Mouse (Mus musculus): Measurements from ENCODE around the gene Tnrc18. TPM values are rescaled to one million over a fixed set of nuclear protein-coding genes. Genes with fewer than 3 reads are reported as not detected.

Tnrc18 gene
- polyA plus RNA-seq, 1 experiment = 48.6 TPM

DNA sequence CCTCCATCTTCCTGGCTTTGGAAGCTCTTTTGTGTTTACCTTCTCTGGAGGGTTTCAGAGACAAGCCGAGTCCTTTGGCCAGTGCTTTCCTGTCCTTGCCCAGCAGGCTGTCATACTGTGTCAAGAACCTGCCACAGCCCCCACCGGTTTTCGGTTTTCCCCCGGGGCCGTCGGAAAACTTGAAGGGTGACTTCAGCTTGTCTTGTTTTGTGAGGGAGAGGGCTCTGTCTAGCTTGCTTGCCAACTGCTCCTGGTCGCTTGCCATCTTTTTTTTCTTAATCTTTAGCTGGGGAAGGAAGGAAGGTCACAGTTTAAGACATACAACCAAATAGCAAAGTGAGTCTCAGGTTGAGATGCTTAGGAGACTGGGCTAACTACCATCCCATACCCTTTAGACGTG lies 57.7 kb downstream of the Tnrc18 start:
- H3K36me3 ChIP-seq (ENCODE audit: control insufficient read depth, insufficient read depth, low read length) = peaks cover 43% of the 10 kb centered on the region

DNA sequence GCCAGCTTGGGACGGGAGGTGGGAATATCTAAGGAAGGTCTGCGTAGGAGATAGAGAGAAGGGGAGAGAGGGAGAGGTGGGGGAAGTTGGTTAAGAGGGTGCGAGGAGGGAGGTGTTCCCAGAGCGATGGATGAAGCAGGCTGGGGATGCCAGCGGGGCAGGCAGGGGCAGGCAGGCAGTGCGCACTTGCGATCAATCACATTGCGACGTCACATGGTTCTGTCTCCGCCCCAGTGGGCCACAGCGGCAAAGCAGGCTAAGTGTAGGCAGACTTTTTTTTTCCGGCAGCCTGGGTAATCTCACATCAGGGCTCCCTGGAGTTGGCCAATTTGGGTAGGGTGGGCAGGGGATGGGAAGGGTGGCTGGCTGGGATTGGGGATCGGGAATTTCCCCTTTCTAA lies 65.2 kb downstream of the Tnrc18 start:
- H3K4me3 ChIP-seq (ENCODE audit: control insufficient read depth, insufficient read depth, low read length) = no peak overlapping the region
- no peaks in the 10 kb centered on the region for H3K27me3 ChIP-seq (ENCODE audit: control insufficient read depth, insufficient read depth, low read length)
- TF ChIP-seq CTCF (IDR thresholded peaks at IDR 0.05; ENCODE audit: borderline replicate concordance, control insufficient read depth, extremely low read depth, insufficient read depth, low read length, poor library complexity) (no peak), POLR2A (IDR thresholded peaks at IDR 0.05; ENCODE audit: control insufficient read depth, extremely low read depth, insufficient read depth, low read length, poor library complexity) (no peak)
- 91% methylated on average over 13 of the region's 13 CpGs for WGBS
- peaks cover 14% of the 10 kb centered on the region; the same call in 1 of the 2 replicates for H3K36me3 ChIP-seq (ENCODE audit: control insufficient read depth, insufficient read depth, low read length)
- DNase-seq = no peak
- H3K4me1 ChIP-seq (replicated peaks; ENCODE audit: control insufficient read depth, insufficient read depth, low read length) = no peaks in the 10 kb centered on the region
- H3K27ac ChIP-seq (ENCODE audit: control insufficient read depth, insufficient read depth, low read length) = no peak overlapping the region

More for the DNA sequence above, 57.7 kb downstream of the Tnrc18 start:
- no peak overlapping the region for H3K27ac ChIP-seq (ENCODE audit: control insufficient read depth, insufficient read depth, low read length)
- no peak for TF ChIP-seq CTCF (IDR thresholded peaks at IDR 0.05; ENCODE audit: borderline replicate concordance, control insufficient read depth, extremely low read depth, insufficient read depth, low read length, poor library complexity)
- no peak for TF ChIP-seq POLR2A (IDR thresholded peaks at IDR 0.05; ENCODE audit: control insufficient read depth, extremely low read depth, insufficient read depth, low read length, poor library complexity)
- WGBS = 96% methylated on average over 8 of the region's 8 CpGs
- H3K4me1 ChIP-seq (replicated peaks; ENCODE audit: control insufficient read depth, insufficient read depth, low read length) = no peaks in the 10 kb centered on the region
- H3K27me3 ChIP-seq (ENCODE audit: control insufficient read depth, insufficient read depth, low read length) = no peaks in the 10 kb centered on the region
- DNase-seq = no peak
- no peak overlapping the region for H3K4me3 ChIP-seq (ENCODE audit: control insufficient read depth, insufficient read depth, low read length)

DNA sequence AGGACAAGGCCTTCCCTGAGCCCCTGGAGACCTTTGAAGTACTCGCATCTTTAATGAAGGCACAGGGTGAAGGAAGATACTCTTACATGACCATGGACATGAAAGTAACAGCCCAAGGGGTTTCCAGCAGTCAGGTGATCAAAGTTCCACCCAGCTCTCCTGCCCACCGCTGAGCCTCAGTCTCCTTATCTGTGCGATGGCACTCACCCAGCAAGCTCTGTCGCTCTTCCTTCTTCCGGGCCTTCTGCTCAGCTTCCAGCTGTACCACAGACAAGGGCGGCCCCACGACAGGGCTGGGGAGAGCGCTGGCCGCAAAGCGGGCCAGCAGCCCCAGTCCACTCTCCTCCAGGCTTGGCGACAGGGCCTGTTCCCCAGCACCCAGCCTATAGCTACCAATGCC lies 67.3 kb downstream of the Tnrc18 start:
- no peak overlapping the region for H3K4me3 ChIP-seq (ENCODE audit: control insufficient read depth, insufficient read depth, low read length)
- no peak for DNase-seq
- H3K36me3 ChIP-seq (ENCODE audit: control insufficient read depth, insufficient read depth, low read length) = peaks cover 14% of the 10 kb centered on the region; the same call in 1 of the 2 replicates
- 98% methylated on average over 11 of the region's 11 CpGs for WGBS
- H3K4me1 ChIP-seq (replicated peaks; ENCODE audit: control insufficient read depth, insufficient read depth, low read length) = no peaks in the 10 kb centered on the region
- no peaks in the 10 kb centered on the region for H3K27me3 ChIP-seq (ENCODE audit: control insufficient read depth, insufficient read depth, low read length)
- TF ChIP-seq POLR2A (IDR thresholded peaks at IDR 0.05; ENCODE audit: control insufficient read depth, extremely low read depth, insufficient read depth, low read length, poor library complexity) (no peak), CTCF (IDR thresholded peaks at IDR 0.05; ENCODE audit: borderline replicate concordance, control insufficient read depth, extremely low read depth, insufficient read depth, low read length, poor library complexity) (no peak)
- no peak overlapping the region for H3K27ac ChIP-seq (ENCODE audit: control insufficient read depth, insufficient read depth, low read length)

DNA sequence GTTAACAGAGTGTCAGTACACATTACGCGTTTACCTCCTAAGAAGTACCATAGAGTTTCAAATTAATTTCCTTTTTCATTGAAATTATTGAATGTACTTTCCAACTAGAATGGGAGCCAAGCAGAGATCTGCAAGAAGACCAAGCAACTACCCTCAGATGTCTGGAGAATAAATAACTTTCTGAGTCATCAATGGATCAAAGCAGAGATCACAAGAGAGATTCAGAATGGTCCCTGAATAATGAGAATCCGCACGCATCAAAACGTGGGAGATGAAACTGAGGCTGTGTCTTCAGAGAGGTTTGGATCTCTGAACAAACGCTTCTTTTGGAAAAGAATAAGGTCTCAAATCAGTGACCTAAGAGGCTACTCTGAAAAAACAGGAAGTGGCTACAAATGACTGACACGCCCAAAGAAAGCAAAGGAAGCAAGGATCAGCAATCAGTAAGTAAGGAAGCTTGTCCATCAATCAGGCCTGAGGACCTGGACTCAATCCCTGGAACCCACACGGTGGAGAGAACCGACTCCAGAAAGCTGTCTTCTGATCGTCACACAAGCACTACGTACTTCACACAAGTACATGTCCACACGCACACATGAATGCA lies 70.3 kb downstream of the Tnrc18 start:
- H3K27ac ChIP-seq (ENCODE audit: control insufficient read depth, insufficient read depth, low read length) = no peak overlapping the region
- no peak overlapping the region for H3K4me3 ChIP-seq (ENCODE audit: control insufficient read depth, insufficient read depth, low read length)
- DNase-seq = no peak
- TF ChIP-seq CTCF (IDR thresholded peaks at IDR 0.05; ENCODE audit: borderline replicate concordance, control insufficient read depth, extremely low read depth, insufficient read depth, low read length, poor library complexity) (no peak), POLR2A (IDR thresholded peaks at IDR 0.05; ENCODE audit: control insufficient read depth, extremely low read depth, insufficient read depth, low read length, poor library complexity) (no peak)
- H3K27me3 ChIP-seq (ENCODE audit: control insufficient read depth, insufficient read depth, low read length) = no peaks in the 10 kb centered on the region
- no peaks in the 10 kb centered on the region for H3K4me1 ChIP-seq (replicated peaks; ENCODE audit: control insufficient read depth, insufficient read depth, low read length)
- WGBS = 85% methylated on average over 12 of the region's 12 CpGs
- peaks cover 19% of the 10 kb centered on the region for H3K36me3 ChIP-seq (ENCODE audit: control insufficient read depth, insufficient read depth, low read length)

DNA sequence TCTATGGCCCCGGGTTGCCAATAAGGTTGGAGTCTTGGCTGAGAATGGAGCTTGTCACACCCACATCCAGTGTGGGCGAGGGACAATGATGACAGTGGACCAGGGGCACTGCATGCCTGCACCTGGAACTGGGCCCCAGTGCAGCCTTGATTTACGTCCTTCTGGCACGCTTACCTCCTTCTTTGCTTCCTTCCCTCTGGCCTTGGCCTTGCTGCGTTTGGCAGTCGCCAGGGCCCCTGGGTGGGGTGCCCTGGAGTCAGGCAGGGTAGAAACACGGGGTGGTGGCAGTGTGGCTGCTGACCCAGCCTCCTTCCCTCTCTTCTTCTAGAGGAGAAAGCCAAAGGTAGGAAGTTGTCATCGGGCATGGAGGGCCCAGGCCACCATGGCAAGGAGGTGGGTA lies 77.5 kb downstream of the Tnrc18 start:
- Histone ChIP-seq H3K27me3 (ENCODE audit: control insufficient read depth, insufficient read depth, low read length) (no peaks in the 10 kb centered on the region), H3K27ac (ENCODE audit: control insufficient read depth, insufficient read depth, low read length) (no peak overlapping the region), H3K36me3 (ENCODE audit: control insufficient read depth, insufficient read depth, low read length) (peaks cover 13% of the 10 kb centered on the region), H3K4me3 (ENCODE audit: control insufficient read depth, insufficient read depth, low read length) (no peak overlapping the region), H3K4me1 (replicated peaks; ENCODE audit: control insufficient read depth, insufficient read depth, low read length) (no peaks in the 10 kb centered on the region)
- DNase-seq = no peak
- TF ChIP-seq POLR2A (IDR thresholded peaks at IDR 0.05; ENCODE audit: control insufficient read depth, extremely low read depth, insufficient read depth, low read length, poor library complexity) = no peak
- no peak for TF ChIP-seq CTCF (IDR thresholded peaks at IDR 0.05; ENCODE audit: borderline replicate concordance, control insufficient read depth, extremely low read depth, insufficient read depth, low read length, poor library complexity)
- 87% methylated on average over 8 of the region's 8 CpGs for WGBS

GRCm38 (mm10) chr5:142731916-142732315 lies 85.5 kb downstream of the Tnrc18 start:
- Histone ChIP-seq H3K27me3 (ENCODE audit: control insufficient read depth, insufficient read depth, low read length) (no peaks in the 10 kb centered on the region), H3K4me3 (ENCODE audit: control insufficient read depth, insufficient read depth, low read length) (no peak overlapping the region), H3K27ac (ENCODE audit: control insufficient read depth, insufficient read depth, low read length) (no peak overlapping the region), H3K36me3 (ENCODE audit: control insufficient read depth, insufficient read depth, low read length) (peaks cover 22% of the 10 kb centered on the region), H3K4me1 (replicated peaks; ENCODE audit: control insufficient read depth, insufficient read depth, low read length) (peaks cover 7% of the 10 kb centered on the region)
- 96% methylated on average over 11 of the region's 11 CpGs for WGBS
- TF ChIP-seq POLR2A (IDR thresholded peaks at IDR 0.05; ENCODE audit: control insufficient read depth, extremely low read depth, insufficient read depth, low read length, poor library complexity) (no peak), CTCF (IDR thresholded peaks at IDR 0.05; ENCODE audit: borderline replicate concordance, control insufficient read depth, extremely low read depth, insufficient read depth, low read length, poor library complexity) (no peak)
- DNase-seq = no peak

DNA sequence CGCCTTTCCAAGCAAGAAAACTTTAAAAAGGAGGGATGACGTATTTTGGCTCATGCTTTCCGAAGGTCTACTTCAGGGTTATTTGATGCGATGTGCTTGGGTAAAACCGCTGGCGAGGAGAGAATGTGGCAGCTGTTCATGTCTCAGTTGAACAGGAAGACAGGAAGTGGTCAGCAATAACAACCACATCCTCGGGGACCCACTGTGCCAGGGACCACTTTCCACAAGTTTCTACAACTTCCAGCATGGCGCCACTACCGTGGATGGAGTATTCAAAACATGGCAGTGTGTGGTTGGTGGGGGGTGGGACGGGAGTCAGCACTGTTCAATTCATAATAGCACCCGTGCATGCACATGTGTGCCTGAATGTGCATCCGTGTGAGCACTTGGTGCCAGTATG lies 87.2 kb downstream of the Tnrc18 start:
- peaks cover 14% of the 10 kb centered on the region for H3K36me3 ChIP-seq (ENCODE audit: control insufficient read depth, insufficient read depth, low read length)
- no peak overlapping the region for H3K27ac ChIP-seq (ENCODE audit: control insufficient read depth, insufficient read depth, low read length)
- 0 out of 2 replicates have a peak, but pooled peaks have one; percentile 20 for TF ChIP-seq POLR2A (IDR thresholded peaks at IDR 0.05; ENCODE audit: control insufficient read depth, extremely low read depth, insufficient read depth, low read length, poor library complexity)
- TF ChIP-seq CTCF (IDR thresholded peaks at IDR 0.05; ENCODE audit: borderline replicate concordance, control insufficient read depth, extremely low read depth, insufficient read depth, low read length, poor library complexity) = no peak
- H3K4me1 ChIP-seq (replicated peaks; ENCODE audit: control insufficient read depth, insufficient read depth, low read length) = peaks cover 7% of the 10 kb centered on the region
- H3K4me3 ChIP-seq (ENCODE audit: control insufficient read depth, insufficient read depth, low read length) = no peak overlapping the region
- no peak for DNase-seq
- WGBS = 40% methylated on average over 12 of the region's 12 CpGs
- H3K27me3 ChIP-seq (ENCODE audit: control insufficient read depth, insufficient read depth, low read length) = no peaks in the 10 kb centered on the region
